Mouse (Mus musculus): Measurements from ENCODE around the gene Ltbp3. TPM values are rescaled to one million over a fixed set of nuclear protein-coding genes. Genes with fewer than 3 reads are reported as not detected.

Gene Ltbp3
- polyA plus RNA-seq, 2 experiments: 99.8 to 341 TPM

GRCm38 (mm10) chr19:5745756-5746710 is 5.3 kb downstream of the Ltbp3 start:
- peak overlapping the region; percentile 20 for H3K4me3 ChIP-seq (replicated peaks; ENCODE audit: low read length)
- H3K4me2 ChIP-seq (replicated peaks; ENCODE audit: low read depth, low read length, severe bottlenecking): peak overlapping the region; percentile 50
- no peak overlapping the region for H3K27ac ChIP-seq (replicated peaks; ENCODE audit: low read depth, low read length)
- peaks cover 39% of the 10 kb centered on the region for H3K4me1 ChIP-seq (ENCODE audit: control insufficient read depth, insufficient read depth, low read length)
- H3K36me3 ChIP-seq (ENCODE audit: control insufficient read depth, insufficient read depth, low read length): peaks cover 31% of the 10 kb centered on the region
- ATAC-seq (ENCODE audit: low FRiP score, low read depth): no peak
- no peaks in the 10 kb centered on the region for H3K9me3 ChIP-seq (ENCODE audit: control insufficient read depth, low read length)
- TF ChIP-seq POLR2A (IDR thresholded peaks at IDR 0.05; ENCODE audit: borderline replicate concordance, extremely low read depth, insufficient read depth, insufficient read length): no peak
- WGBS: 11% methylated on average over 24 of the region's 36 CpGs
- peak overlapping the region; percentile 45 for H3K9ac ChIP-seq (ENCODE audit: low read depth, low read length, severe bottlenecking)
- peaks cover 9% of the 10 kb centered on the region for H3K27me3 ChIP-seq (ENCODE audit: control insufficient read depth, insufficient read depth, low read length)
- DNase-seq (ENCODE audit: low spot score): no peak

DNA sequence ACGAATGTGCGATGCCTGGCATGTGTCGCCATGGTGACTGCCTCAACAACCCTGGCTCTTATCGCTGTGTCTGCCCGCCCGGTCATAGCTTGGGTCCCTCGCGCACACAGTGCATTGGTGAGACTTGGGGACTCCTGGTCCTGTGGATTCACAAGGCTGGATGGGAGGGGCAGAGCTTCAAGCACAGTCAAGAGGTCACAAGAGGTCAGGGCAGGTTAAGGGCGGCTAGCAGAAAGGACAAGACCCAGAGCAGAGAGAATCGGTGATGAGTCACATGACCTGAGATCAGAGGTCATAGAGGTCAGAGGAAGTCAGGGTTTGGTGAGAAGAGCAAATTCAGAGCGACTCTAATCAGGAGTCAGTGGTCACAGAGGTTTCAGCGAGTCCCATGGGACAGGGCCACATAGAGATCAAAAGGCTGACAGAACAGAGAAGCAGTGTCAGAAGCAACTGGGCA is 6.2 kb downstream of the Ltbp3 start:
- H3K27me3 ChIP-seq (ENCODE audit: control insufficient read depth, insufficient read depth, low read length): peaks cover 18% of the 10 kb centered on the region

GRCm38 (mm10) chr19:5749476-5749875 is 8.8 kb downstream of the Ltbp3 start:
- no peak overlapping the region for H3K4me2 ChIP-seq (replicated peaks; ENCODE audit: low read depth, low read length, severe bottlenecking)
- TF ChIP-seq POLR2A (IDR thresholded peaks at IDR 0.05; ENCODE audit: borderline replicate concordance, extremely low read depth, insufficient read depth, insufficient read length): no peak
- peaks cover 18% of the 10 kb centered on the region for H3K4me1 ChIP-seq (ENCODE audit: control insufficient read depth, insufficient read depth, low read length)
- H3K27ac ChIP-seq (replicated peaks; ENCODE audit: low read depth, low read length): no peak overlapping the region
- DNase-seq (ENCODE audit: low spot score) (no peak), ATAC-seq (ENCODE audit: low FRiP score, low read depth) (no peak)
- H3K9me3 ChIP-seq (ENCODE audit: control insufficient read depth, low read length): no peaks in the 10 kb centered on the region
- H3K9ac ChIP-seq (ENCODE audit: low read depth, low read length, severe bottlenecking): no peak overlapping the region
- peaks cover 18% of the 10 kb centered on the region for H3K27me3 ChIP-seq (ENCODE audit: control insufficient read depth, insufficient read depth, low read length)
- peaks cover 49% of the 10 kb centered on the region for H3K36me3 ChIP-seq (ENCODE audit: control insufficient read depth, insufficient read depth, low read length)
- no peak overlapping the region for H3K4me3 ChIP-seq (replicated peaks; ENCODE audit: low read length)
- WGBS: 74% methylated on average over 6 of the region's 6 CpGs

More for the DNA sequence above, 6.2 kb downstream of the Ltbp3 start:
- no peak for DNase-seq (ENCODE audit: low spot score)
- Histone ChIP-seq H3K9me3 (ENCODE audit: control insufficient read depth, low read length) (no peaks in the 10 kb centered on the region), H3K36me3 (ENCODE audit: control insufficient read depth, insufficient read depth, low read length) (peaks cover 36% of the 10 kb centered on the region), H3K9ac (ENCODE audit: low read depth, low read length, severe bottlenecking) (no peak overlapping the region), H3K27ac (replicated peaks; ENCODE audit: low read depth, low read length) (no peak overlapping the region), H3K4me1 (ENCODE audit: control insufficient read depth, insufficient read depth, low read length) (peaks cover 35% of the 10 kb centered on the region), H3K4me3 (replicated peaks; ENCODE audit: low read length) (no peak overlapping the region), H3K4me2 (replicated peaks; ENCODE audit: low read depth, low read length, severe bottlenecking) (no peak overlapping the region)
- no peak for TF ChIP-seq POLR2A (IDR thresholded peaks at IDR 0.05; ENCODE audit: borderline replicate concordance, extremely low read depth, insufficient read depth, insufficient read length)
- ATAC-seq (ENCODE audit: low FRiP score, low read depth): no peak
- 41% methylated on average over 12 of the region's 12 CpGs for WGBS

DNA sequence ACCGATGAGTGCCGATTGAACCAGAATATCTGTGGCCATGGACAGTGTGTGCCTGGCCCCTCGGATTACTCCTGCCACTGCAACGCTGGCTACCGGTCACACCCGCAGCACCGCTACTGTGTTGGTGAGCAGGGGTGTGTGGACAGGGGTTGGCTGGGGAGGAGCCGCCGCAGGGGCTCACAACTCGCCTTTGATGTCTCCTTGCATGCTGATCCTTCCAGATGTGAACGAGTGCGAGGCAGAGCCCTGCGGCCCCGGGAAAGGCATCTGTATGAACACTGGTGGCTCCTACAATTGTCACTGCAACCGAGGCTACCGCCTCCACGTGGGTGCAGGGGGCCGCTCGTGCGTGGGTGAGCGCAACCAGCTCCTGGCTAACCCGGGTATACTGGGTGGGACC is 10.2 kb downstream of the Ltbp3 start:
- no peak for TF ChIP-seq POLR2A (IDR thresholded peaks at IDR 0.05; ENCODE audit: borderline replicate concordance, extremely low read depth, insufficient read depth, insufficient read length)
- Histone ChIP-seq H3K9me3 (ENCODE audit: control insufficient read depth, low read length) (no peaks in the 10 kb centered on the region), H3K36me3 (ENCODE audit: control insufficient read depth, insufficient read depth, low read length) (peaks cover 58% of the 10 kb centered on the region), H3K9ac (ENCODE audit: low read depth, low read length, severe bottlenecking) (no peak overlapping the region), H3K4me3 (replicated peaks; ENCODE audit: low read length) (no peak overlapping the region), H3K4me2 (replicated peaks; ENCODE audit: low read depth, low read length, severe bottlenecking) (no peak overlapping the region), H3K27me3 (ENCODE audit: control insufficient read depth, insufficient read depth, low read length) (peaks cover 13% of the 10 kb centered on the region), H3K4me1 (ENCODE audit: control insufficient read depth, insufficient read depth, low read length) (peaks cover 5% of the 10 kb centered on the region), H3K27ac (replicated peaks; ENCODE audit: low read depth, low read length) (no peak overlapping the region)
- 10% methylated on average over 22 of the region's 22 CpGs for WGBS
- ATAC-seq (ENCODE audit: low FRiP score, low read depth) (no peak; the same call in 1 of the 2 replicates), DNase-seq (ENCODE audit: low spot score) (no peak)

DNA sequence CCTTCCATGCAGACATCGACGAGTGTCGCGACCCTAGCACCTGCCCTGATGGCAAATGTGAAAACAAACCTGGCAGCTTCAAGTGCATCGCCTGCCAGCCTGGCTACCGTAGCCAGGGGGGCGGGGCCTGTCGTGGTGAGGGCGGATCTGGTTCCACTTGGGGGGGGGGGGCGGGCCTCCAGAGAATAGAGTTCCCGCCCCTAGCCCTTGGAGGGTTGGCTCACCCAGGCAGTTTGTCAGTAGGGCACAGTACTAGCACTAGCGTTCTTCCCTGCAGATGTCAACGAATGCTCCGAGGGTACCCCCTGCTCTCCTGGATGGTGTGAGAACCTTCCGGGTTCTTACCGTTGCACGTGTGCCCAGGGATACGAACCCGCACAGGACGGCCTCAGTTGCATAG is 11.0 kb downstream of the Ltbp3 start:
- peak overlapping the region; percentile 1; the same call in 1 of the 2 replicates for H3K4me2 ChIP-seq (replicated peaks; ENCODE audit: low read depth, low read length, severe bottlenecking)
- H3K4me3 ChIP-seq (replicated peaks; ENCODE audit: low read length): no peak overlapping the region
- no peak overlapping the region for H3K9ac ChIP-seq (ENCODE audit: low read depth, low read length, severe bottlenecking)
- peaks cover 20% of the 10 kb centered on the region for H3K27me3 ChIP-seq (ENCODE audit: control insufficient read depth, insufficient read depth, low read length)
- TF ChIP-seq POLR2A (IDR thresholded peaks at IDR 0.05; ENCODE audit: borderline replicate concordance, extremely low read depth, insufficient read depth, insufficient read length): no peak
- 13% methylated on average over 18 of the region's 20 CpGs for WGBS
- DNase-seq (ENCODE audit: low spot score): no peak
- no peak overlapping the region for H3K27ac ChIP-seq (replicated peaks; ENCODE audit: low read depth, low read length)
- no peak for ATAC-seq (ENCODE audit: low FRiP score, low read depth)
- no peaks in the 10 kb centered on the region for H3K9me3 ChIP-seq (ENCODE audit: control insufficient read depth, low read length)
- peaks cover 63% of the 10 kb centered on the region for H3K36me3 ChIP-seq (ENCODE audit: control insufficient read depth, insufficient read depth, low read length)
- peaks cover 7% of the 10 kb centered on the region; the same call in 1 of the 2 replicates for H3K4me1 ChIP-seq (ENCODE audit: control insufficient read depth, insufficient read depth, low read length)
